Mouse (Mus musculus): ENCODE data around the gene Tmem88b. TPM values are rescaled to one million over a fixed set of nuclear protein-coding genes. Genes with fewer than 3 reads are reported as not detected.
A peak's percentile ranks its signal among the peaks of the same experiment; 100 is the strongest.

Tmem88b gene
- polyA plus RNA-seq, 1 experiment from 2014 or later, result 0.47 TPM

DNA sequence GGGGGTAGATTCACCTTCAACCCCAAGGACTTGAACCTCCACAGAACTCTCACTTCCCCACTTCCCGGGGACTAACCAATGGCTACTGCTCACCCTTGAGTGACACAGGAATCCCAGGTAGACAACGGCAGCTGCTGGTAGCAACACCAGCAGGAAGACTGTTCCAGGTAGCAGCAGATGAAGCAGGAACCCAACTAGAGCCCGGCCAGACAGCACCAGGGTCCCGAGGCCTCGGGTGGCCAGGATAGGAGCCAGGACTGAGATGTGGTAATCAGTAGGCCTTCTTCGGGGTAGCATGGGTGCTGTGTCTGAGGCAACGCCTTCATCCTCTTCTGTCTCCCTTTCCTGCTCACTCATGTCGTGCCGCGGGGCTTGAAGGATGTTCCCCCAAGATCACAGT is 428 bp downstream of the Tmem88b start:
- Histone ChIP-seq H3K9me3 (replicated peaks) (no peaks in the 10 kb centered on the region), H3K4me3 (replicated peaks) (no peak overlapping the region), H3K27ac (no peak overlapping the region), H3K9ac (no peak overlapping the region), H3K27me3 (no peaks in the 10 kb centered on the region), H3K4me2 (no peak overlapping the region), H3K4me1 (peaks cover 19% of the 10 kb centered on the region), H3K36me3 (no peaks in the 10 kb centered on the region)
- 85% methylated on average over 10 of the region's 10 CpGs for WGBS
- no peak for ATAC-seq (replicated peaks; ENCODE audit: low FRiP score)

DNA sequence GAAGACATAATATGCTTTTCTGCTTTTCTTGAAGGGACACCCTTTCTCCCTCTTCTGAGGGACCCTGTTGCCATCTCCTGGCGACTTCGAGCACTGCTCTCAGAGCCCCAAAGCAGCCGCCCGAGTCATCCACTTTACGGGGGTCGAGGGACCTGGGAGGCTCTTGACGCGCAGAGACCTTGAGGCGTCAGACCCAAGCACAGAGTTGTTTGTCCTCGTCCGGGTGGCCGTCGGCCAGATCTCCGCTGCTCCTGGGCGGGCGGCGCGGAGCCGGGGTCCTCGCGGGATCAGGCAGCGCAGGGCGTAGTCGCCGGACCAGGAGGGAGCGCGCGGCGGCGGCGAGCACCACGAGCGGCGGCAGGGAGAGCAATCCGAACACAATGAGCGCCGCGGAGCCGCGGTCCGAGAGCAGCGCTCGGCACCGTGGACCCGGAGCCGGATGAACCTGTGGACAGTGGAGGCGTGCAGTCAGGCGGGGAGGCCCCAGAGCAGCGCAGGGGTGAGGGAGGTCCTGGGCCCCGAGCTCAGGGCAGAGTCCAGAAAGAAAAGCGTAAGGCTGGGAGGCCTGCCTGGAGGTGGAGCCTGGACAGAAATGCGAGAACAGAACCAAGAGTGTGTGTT is 1.5 kb downstream of the Tmem88b start:
- Histone ChIP-seq H3K4me1 (peaks cover 19% of the 10 kb centered on the region), H3K36me3 (no peaks in the 10 kb centered on the region), H3K9ac (peak overlapping the region; percentile 69), H3K27ac (peak overlapping the region; percentile 86), H3K9me3 (replicated peaks) (no peaks in the 10 kb centered on the region), H3K27me3 (no peaks in the 10 kb centered on the region), H3K4me2 (peak overlapping the region; percentile 92), H3K4me3 (replicated peaks) (peak overlapping the region; percentile 70)
- ATAC-seq (replicated peaks; ENCODE audit: low FRiP score), result peak; percentile 86
- under 1% methylated on average over 52 of the region's 52 CpGs for whole genome bisulfite sequencing

DNA sequence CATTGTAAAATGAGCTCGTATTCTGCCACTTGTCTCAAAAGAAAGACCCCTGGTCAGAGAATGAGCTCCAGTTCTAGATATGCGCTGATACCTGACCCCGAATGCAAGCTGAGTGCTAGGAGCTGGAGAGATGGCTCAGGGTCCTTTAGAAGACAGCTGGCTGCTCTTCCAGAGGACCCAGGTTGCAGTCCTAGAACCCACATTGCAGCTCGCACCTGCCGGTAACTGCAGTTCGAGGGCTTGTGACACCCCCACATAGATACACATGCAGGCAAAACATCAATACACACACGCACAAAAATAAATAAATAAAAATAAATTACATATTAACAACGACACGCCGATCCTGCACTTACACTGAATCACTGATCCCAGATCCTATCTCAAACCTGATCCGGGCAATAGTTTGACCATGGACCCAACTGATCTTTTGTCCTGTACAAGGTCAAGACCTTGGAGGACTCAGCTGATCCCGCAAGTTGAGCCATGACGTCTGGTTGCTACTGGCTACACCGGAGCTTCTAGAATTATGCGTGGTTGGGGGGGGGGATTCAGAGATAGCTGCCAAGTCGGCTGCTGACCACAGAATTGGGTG is 2.1 kb downstream of the Tmem88b start:
- 38% methylated on average over 16 of the region's 16 CpGs for WGBS
- Histone ChIP-seq H3K4me3 (replicated peaks) (peak overlapping the region; percentile 70), H3K4me2 (peak overlapping the region; percentile 92), H3K4me1 (peaks cover 19% of the 10 kb centered on the region), H3K9me3 (replicated peaks) (no peaks in the 10 kb centered on the region), H3K27ac (peak overlapping the region; percentile 86; the same call in 1 of the 2 replicates), H3K9ac (peak overlapping the region; percentile 69), H3K27me3 (no peaks in the 10 kb centered on the region; the same call in 1 of the 2 replicates), H3K36me3 (no peaks in the 10 kb centered on the region)
- ATAC-seq (replicated peaks; ENCODE audit: low FRiP score), result peak; percentile 37

DNA sequence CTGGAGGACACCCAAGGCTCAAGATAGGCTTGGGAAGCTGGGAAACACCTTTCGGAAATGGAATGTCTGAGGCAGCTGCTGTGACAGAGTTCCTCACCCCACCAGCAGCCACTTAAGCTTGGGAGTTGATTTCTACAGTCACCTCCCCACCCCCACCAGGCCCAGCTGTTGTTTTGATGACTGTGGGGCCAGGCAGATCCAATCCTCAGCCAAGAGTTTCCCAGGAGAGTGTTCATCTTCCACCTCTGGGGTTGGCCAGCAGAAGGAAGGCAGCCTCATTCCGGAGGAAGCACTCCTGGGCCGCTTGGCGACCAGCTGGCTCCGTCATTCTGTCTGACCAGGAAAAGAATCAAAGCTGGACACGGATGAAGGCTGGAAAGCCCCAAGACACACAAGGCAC is 4.8 kb downstream of the Tmem88b start:
- no peak overlapping the region for H3K4me3 ChIP-seq (replicated peaks)
- H3K9ac ChIP-seq, result no peak overlapping the region
- no peak for ATAC-seq (replicated peaks; ENCODE audit: low FRiP score)
- H3K36me3 ChIP-seq, result no peaks in the 10 kb centered on the region
- H3K4me1 ChIP-seq, result peaks cover 30% of the 10 kb centered on the region
- 18% methylated on average over 6 of the region's 6 CpGs for WGBS
- no peaks in the 10 kb centered on the region; the same call in none of the 2 replicates for H3K27me3 ChIP-seq
- 0 out of 2 replicates have a peak overlapping the region, but pooled peaks have one; percentile 20 for H3K4me2 ChIP-seq
- H3K9me3 ChIP-seq (replicated peaks), result no peaks in the 10 kb centered on the region
- peak overlapping the region; percentile 75 for H3K27ac ChIP-seq

DNA sequence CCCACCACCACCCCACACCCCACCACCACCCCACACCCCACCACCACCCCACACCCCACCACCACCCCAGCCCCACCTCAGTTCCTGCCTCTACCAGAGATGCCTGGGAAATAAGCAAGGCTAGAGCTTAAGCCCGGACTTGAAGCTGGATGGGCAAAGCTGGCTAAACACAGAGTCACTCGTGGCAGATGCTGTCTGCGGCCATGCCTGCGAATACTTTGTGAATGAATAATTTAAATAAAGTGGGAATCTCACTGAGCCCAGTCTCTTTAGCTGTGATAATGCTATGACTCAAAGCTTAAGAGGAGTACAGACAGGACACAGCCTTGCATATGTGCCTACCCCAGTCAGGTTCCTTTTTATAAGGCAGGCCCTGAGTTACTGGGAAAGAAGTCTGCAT is 6.2 kb downstream of the Tmem88b start:
- no peak overlapping the region for H3K27ac ChIP-seq
- no peak overlapping the region for H3K4me2 ChIP-seq
- H3K36me3 ChIP-seq, result no peaks in the 10 kb centered on the region
- H3K27me3 ChIP-seq, result peaks cover 11% of the 10 kb centered on the region
- no peak for ATAC-seq (replicated peaks; ENCODE audit: low FRiP score)
- H3K4me1 ChIP-seq, result peaks cover 40% of the 10 kb centered on the region
- H3K9me3 ChIP-seq (replicated peaks), result no peaks in the 10 kb centered on the region
- no peak overlapping the region for H3K9ac ChIP-seq
- no peak overlapping the region for H3K4me3 ChIP-seq (replicated peaks)
- 84% methylated on average over 4 of the region's 4 CpGs for WGBS

DNA sequence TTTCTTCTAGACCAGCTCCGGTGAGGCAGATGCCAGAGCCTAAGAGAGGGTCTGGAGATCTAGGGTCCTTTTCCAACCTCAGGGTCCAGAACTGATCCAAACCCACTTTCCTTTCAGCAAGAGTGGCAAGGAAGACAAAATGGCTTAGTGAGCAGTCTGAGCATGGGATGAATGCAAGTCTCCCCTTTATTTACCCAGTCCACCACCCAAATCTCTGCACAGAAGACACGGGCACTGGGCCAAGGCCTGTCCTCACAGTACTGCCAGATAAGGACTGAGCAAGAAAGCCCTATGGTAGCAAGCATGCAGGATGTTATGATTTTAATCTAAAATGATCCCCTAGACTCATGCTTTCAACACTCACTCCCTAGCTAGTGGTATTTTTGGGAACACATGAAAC is 7.9 kb downstream of the Tmem88b start:
- no peak for ATAC-seq (replicated peaks; ENCODE audit: low FRiP score)
- Histone ChIP-seq H3K4me3 (replicated peaks) (no peak overlapping the region), H3K4me2 (no peak overlapping the region), H3K9me3 (replicated peaks) (no peaks in the 10 kb centered on the region), H3K27me3 (peaks cover 20% of the 10 kb centered on the region), H3K27ac (no peak overlapping the region), H3K36me3 (no peaks in the 10 kb centered on the region), H3K4me1 (peaks cover 40% of the 10 kb centered on the region), H3K9ac (no peak overlapping the region)
- 82% methylated on average over 2 of the region's 2 CpGs for WGBS

DNA sequence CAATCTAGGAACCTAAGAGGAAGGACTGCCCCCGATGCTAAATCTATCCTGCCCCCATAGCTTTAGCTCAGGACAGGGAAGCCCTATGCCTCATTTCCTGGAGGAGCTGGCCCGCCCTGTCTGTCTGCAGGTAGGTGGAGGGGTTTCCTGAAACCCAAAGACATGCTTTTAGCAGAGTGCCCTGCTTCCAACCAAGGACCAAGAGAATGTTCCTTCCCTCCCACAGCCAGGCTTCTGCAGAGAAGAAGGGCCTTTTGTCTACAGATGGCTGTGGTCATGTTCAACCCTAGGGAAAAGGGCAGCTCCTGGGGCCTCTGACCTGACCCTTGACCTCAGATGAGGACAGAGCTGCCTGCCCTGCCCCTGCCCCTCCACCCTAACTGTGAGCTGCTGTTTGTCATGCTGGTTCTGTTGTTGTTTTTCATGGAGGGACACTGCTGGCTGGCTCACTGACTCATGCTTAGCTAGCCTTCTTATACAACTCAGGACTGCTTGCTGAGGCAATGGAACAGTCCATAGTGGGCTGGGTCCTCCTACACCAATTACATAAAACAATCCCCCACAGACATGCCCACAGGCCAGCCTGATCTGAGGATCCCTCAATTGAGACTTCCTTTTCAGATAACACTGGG is 8.9 kb downstream of the Tmem88b start:
- peaks cover 44% of the 10 kb centered on the region for H3K4me1 ChIP-seq
- H3K4me3 ChIP-seq (replicated peaks), result no peak overlapping the region
- H3K27ac ChIP-seq, result no peak overlapping the region
- peaks cover 25% of the 10 kb centered on the region for H3K27me3 ChIP-seq
- H3K36me3 ChIP-seq, result no peaks in the 10 kb centered on the region
- 56% methylated on average over 2 of the region's 2 CpGs for WGBS
- ATAC-seq (replicated peaks; ENCODE audit: low FRiP score), result no peak
- no peak overlapping the region for H3K9ac ChIP-seq
- H3K9me3 ChIP-seq (replicated peaks), result no peaks in the 10 kb centered on the region
- H3K4me2 ChIP-seq, result no peak overlapping the region

DNA sequence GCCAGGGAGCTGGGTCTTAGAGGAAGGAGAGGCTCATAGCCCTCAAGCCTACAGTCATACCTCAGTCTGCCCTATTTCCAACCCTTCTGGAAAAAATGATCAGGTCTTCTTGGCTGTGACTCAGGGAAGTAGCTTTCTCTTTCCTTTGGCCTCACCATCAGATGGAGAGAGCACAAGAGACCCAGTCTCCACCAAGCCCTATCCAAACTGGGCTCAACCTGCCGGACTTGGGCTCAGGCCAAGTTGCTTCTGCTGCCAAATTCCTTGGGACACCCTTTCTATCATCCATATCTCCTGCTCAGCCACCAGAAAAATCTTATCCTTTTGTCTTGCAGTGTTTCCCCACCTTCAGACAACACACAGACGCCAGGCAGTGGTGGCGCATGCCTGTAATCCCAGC is 9.8 kb downstream of the Tmem88b start:
- Histone ChIP-seq H3K36me3 (no peaks in the 10 kb centered on the region), H3K4me1 (peaks cover 47% of the 10 kb centered on the region), H3K9me3 (replicated peaks) (no peaks in the 10 kb centered on the region), H3K9ac (no peak overlapping the region), H3K27me3 (peaks cover 34% of the 10 kb centered on the region), H3K4me2 (no peak overlapping the region), H3K27ac (0 out of 2 replicates have a peak overlapping the region, but pooled peaks have one; percentile 27), H3K4me3 (replicated peaks) (no peak overlapping the region)
- 82% methylated on average over 3 of the region's 3 CpGs for WGBS
- ATAC-seq (replicated peaks; ENCODE audit: low FRiP score), result no peak

DNA sequence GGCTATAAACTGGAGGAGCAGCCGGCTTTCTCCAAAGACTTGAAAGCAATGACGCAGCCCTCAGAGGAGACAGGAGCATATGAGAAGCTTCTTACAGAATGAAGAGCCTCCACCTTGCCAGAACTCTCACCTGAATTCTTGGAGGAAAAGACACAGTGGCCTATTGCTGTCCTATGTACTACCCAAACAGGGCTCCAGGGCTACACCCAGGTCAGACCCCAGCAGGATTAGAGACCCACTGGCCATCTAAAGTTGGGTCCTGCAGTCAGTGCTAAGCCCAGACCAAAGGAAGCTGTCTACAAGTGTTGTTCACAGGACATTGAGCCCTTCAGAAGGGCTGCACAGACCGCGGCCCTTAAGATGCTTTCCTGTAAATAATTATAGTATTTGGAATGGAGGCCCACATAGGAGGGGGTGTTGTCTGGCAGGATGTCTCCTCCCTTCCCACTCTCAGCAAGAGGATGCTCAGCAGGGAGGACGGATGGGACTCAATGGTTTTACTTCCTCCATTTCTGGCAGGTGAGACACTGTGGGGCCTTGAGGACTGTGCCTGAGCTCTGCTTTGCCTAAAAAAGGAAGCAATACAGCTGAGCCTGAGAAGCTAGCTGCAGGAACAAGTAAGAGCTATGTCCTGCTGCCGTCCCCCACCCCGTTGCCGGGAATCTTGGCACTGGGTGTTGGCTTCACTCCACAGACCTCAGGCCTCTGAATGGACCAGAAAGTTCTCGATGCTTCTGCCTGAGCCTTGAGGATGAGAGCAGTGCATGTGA is 10.5 kb downstream of the Tmem88b start:
- Histone ChIP-seq H3K4me2 (peak overlapping the region; percentile 84), H3K4me1 (peaks cover 51% of the 10 kb centered on the region), H3K27ac (peak overlapping the region; percentile 27; the same call in 1 of the 2 replicates), H3K9me3 (replicated peaks) (no peaks in the 10 kb centered on the region), H3K36me3 (no peaks in the 10 kb centered on the region), H3K4me3 (replicated peaks) (peak overlapping the region; percentile 43; the same call in 1 of the 2 replicates), H3K9ac (peak overlapping the region; percentile 40; the same call in 1 of the 2 replicates), H3K27me3 (peaks cover 35% of the 10 kb centered on the region)
- WGBS, result 51% methylated on average over 9 of the region's 9 CpGs
- no peak for ATAC-seq (replicated peaks; ENCODE audit: low FRiP score)

DNA sequence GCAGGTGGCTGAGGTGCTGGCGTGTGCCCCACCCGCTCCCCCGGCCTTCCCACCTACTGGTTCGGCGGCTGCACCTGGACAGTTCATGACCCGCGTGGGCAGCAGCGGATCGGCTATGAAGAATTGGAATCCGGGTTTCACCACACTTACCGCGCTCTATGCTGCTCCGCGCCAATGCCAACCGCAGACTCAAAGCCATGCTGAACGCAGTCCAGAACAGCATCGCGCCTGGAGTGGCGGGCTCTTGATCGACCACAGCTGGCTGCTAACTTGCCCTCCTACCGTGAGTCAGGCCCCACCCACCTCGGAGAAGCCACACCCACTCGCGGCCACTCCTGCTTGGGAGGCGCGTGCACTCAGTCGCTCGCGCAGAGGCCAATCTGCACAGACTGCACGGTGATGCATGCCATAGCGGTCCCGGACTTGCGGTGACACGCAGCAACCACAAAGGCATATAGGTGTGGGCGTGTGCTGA is 11.4 kb downstream of the Tmem88b start, which contains the start of gene Vwa1:
Vwa1 (minus strand) TSS at position 419 of the 475 bp plus-strand sequence.
- Histone ChIP-seq H3K4me3 (replicated peaks) (peak within 1 kb of the TSS; percentile 43), H3K27ac (peak within 1 kb of the TSS; percentile 27; the same call in 1 of the 2 replicates), H3K27me3 (peaks cover 35% of the 10 kb centered on the region), H3K9me3 (replicated peaks) (no peaks in the 10 kb centered on the region), H3K36me3 (no peaks in the 10 kb centered on the region), H3K9ac (peak within 1 kb of the TSS; percentile 40), H3K4me2 (peak within 1 kb of the TSS; percentile 84), H3K4me1 (peaks cover 59% of the 10 kb centered on the region)
- peak; percentile 75 for ATAC-seq (replicated peaks; ENCODE audit: low FRiP score)
- 1% methylated on average over 35 of the region's 35 CpGs for WGBS

DNA sequence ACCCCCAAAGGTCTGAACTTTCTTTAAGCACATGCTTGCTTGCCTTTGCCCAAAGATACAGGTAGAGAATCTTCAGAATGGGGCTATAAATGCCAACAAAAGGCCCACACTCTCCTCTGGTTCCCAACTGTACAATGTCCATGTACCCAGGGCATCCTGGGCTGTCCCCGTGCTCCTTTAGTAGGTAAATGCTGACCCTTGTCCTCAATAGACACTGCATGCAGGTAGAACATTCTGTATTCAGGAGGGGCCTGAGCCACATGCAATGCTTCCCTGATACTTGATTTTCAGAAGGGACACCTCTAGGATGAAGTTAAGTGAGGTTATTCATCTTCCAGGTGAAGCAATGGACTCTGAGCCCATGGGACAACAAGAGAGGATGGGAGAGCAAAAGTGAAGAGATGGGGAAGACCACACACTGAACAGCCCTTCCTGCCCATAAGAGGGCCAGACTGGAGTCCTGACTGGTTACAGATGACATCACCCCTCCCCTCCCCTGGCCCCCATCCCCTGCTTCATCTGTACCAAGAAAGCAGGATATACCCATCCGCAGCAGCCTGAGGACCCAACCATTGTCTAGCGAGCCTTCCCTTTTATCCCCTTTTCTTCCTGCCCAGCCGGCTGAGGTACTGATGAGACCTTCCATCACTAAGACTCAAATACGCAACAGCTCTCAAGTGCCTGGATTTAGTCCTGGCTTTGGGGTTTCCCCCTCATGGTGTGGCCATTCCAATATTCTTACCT is 12.2 kb downstream of the Tmem88b start:
- Histone ChIP-seq H3K9me3 (replicated peaks) (no peaks in the 10 kb centered on the region), H3K4me2 (peak overlapping the region; percentile 84), H3K27me3 (peaks cover 35% of the 10 kb centered on the region), H3K36me3 (no peaks in the 10 kb centered on the region), H3K4me1 (peaks cover 64% of the 10 kb centered on the region), H3K27ac (no peak overlapping the region), H3K9ac (peak overlapping the region; percentile 40; the same call in 1 of the 2 replicates), H3K4me3 (replicated peaks) (peak overlapping the region; percentile 43)
- ATAC-seq (replicated peaks; ENCODE audit: low FRiP score), result no peak
- 44% methylated on average over 5 of the region's 5 CpGs for WGBS
